Mouse (Mus musculus): ENCODE measurements around the gene Ttf1. TPM values are rescaled to one million over a fixed set of nuclear protein-coding genes. Genes with fewer than 3 reads are reported as not detected.

Ttf1 gene
- total RNA-seq (2014; fragmentation: Nextera tagmentation) (11.9 and 26.9 TPM in 2 replicates), total RNA-seq (2017) (17.5 and 20.9 TPM in 2 replicates)

GRCm38 (mm10) chr2:29060135-29060597 lies at the start of gene Ttf1:
Ttf1 (plus strand) TSS chr2:29060262.
- ATAC-seq (replicated peaks; ENCODE audit: poor library complexity, severe bottlenecking), result peak; percentile 94

- no peak for ATAC-seq (replicated peaks; ENCODE audit: poor library complexity, severe bottlenecking)
These were observed 47.5 kb upstream of the Ttf1 start for GRCm38 (mm10) chr2:29012523-29012922.

- no peak for ATAC-seq (replicated peaks; ENCODE audit: poor library complexity, severe bottlenecking)
These were observed 43.2 kb upstream of the Ttf1 start for GRCm38 (mm10) chr2:29016599-29017587.

- ATAC-seq (replicated peaks; ENCODE audit: poor library complexity, severe bottlenecking), result no peak
These were observed 41.4 kb upstream of the Ttf1 start for GRCm38 (mm10) chr2:29018680-29019079.

GRCm38 (mm10) chr2:29021025-29021424 lies 39.0 kb upstream of the Ttf1 start:
- no peak for ATAC-seq (replicated peaks; ENCODE audit: poor library complexity, severe bottlenecking)

- no peak for ATAC-seq (replicated peaks; ENCODE audit: poor library complexity, severe bottlenecking)
These were observed 37.1 kb upstream of the Ttf1 start for GRCm38 (mm10) chr2:29023001-29023400.

- ATAC-seq (replicated peaks; ENCODE audit: poor library complexity, severe bottlenecking), result no peak
These were observed 34.8 kb upstream of the Ttf1 start for GRCm38 (mm10) chr2:29025284-29025683.

GRCm38 (mm10) chr2:29030048-29030734 lies 29.9 kb upstream of the Ttf1 start:
- ATAC-seq (replicated peaks; ENCODE audit: poor library complexity, severe bottlenecking), result no peak

GRCm38 (mm10) chr2:29031951-29032350 lies 28.1 kb upstream of the Ttf1 start:
- ATAC-seq (replicated peaks; ENCODE audit: poor library complexity, severe bottlenecking), result no peak

- no peak for ATAC-seq (replicated peaks; ENCODE audit: poor library complexity, severe bottlenecking)
These were observed 25.3 kb upstream of the Ttf1 start for GRCm38 (mm10) chr2:29034542-29035475.

GRCm38 (mm10) chr2:29035698-29036097 lies 24.4 kb upstream of the Ttf1 start:
- no peak for ATAC-seq (replicated peaks; ENCODE audit: poor library complexity, severe bottlenecking)

- ATAC-seq (replicated peaks; ENCODE audit: poor library complexity, severe bottlenecking), result no peak
These were observed 20.3 kb upstream of the Ttf1 start for GRCm38 (mm10) chr2:29039741-29040140.

GRCm38 (mm10) chr2:29040594-29041476 lies 19.2 kb upstream of the Ttf1 start:
- ATAC-seq (replicated peaks; ENCODE audit: poor library complexity, severe bottlenecking), result no peak

GRCm38 (mm10) chr2:29041477-29041768 lies 18.6 kb upstream of the Ttf1 start:
- ATAC-seq (replicated peaks; ENCODE audit: poor library complexity, severe bottlenecking), result no peak

- no peak for ATAC-seq (replicated peaks; ENCODE audit: poor library complexity, severe bottlenecking)
These were observed 17.9 kb upstream of the Ttf1 start for GRCm38 (mm10) chr2:29042124-29042523.

GRCm38 (mm10) chr2:29046151-29046550 lies 13.9 kb upstream of the Ttf1 start:
- ATAC-seq (replicated peaks; ENCODE audit: poor library complexity, severe bottlenecking), result no peak

- ATAC-seq (replicated peaks; ENCODE audit: poor library complexity, severe bottlenecking), result no peak
These were observed 8.1 kb upstream of the Ttf1 start for GRCm38 (mm10) chr2:29051932-29052331.

- ATAC-seq (replicated peaks; ENCODE audit: poor library complexity, severe bottlenecking), result peak; percentile 66
These were observed 7.1 kb upstream of the Ttf1 start for GRCm38 (mm10) chr2:29052943-29053454.

Measured in granulocyte monocyte progenitor cell, adult 5-6 weeks (primary cell).